ENCODE assay signal across 13 mouse cellular contexts in genomic region chr6:39113141-39113540, GRCm38 (mm10).
"Had no signal": no experiment of that assay in that cellular context is flagged by ENCODE, and none has a peak within 500 bp of the region (broad histone marks: within the 10 kb centered on the region; RNA-seq: fewer than 3 reads in every experiment).

No protein-coding gene starts in this region.

- ATAC-seq: midbrain, embryonic 15.5 days had no signal

- DNase-seq: kidney, postnatal 14 days; lung, embryonic 14.5 days; lung, postnatal 14 days; thymus, postnatal 4 days had no signal

- H3K4me3 ChIP-seq: kidney, embryonic 15.5 days; limb, embryonic 10.5 days; megakaryocyte, embryonic 14.5 days; midbrain, embryonic 15.5 days; neural tube, embryonic 13.5 days had no signal

- H3K9ac ChIP-seq: kidney, embryonic 15.5 days; lung, embryonic 14.5 days; midbrain, embryonic 15.5 days; neural tube, embryonic 13.5 days had no signal

- H3K9me3 ChIP-seq: kidney, embryonic 15.5 days; limb, embryonic 10.5 days; megakaryocyte, embryonic 14.5 days; midbrain, embryonic 15.5 days; neural tube, embryonic 13.5 days had no signal

- H3K36me3 ChIP-seq: kidney, embryonic 15.5 days; limb, embryonic 10.5 days; midbrain, embryonic 15.5 days; neural tube, embryonic 13.5 days had no signal

- H3K4me2 ChIP-seq: kidney, embryonic 15.5 days; liver, embryonic 11.5 days; lung, embryonic 14.5 days; midbrain, embryonic 11.5 days; midbrain, embryonic 15.5 days; neural tube, embryonic 13.5 days had no signal

- H3K27ac ChIP-seq: kidney, embryonic 15.5 days; limb, embryonic 10.5 days; macrophage; midbrain, embryonic 15.5 days; neural tube, embryonic 13.5 days; stomach, postnatal 0 days had no signal
